Mouse (Mus musculus) frontal cortex, postnatal 36 days (tissue): Measurements from ENCODE around the gene Maml1.
"Not testable (repeated sequence)": the region's sequence is repeated elsewhere in the genome, so short reads cannot be mapped to it uniquely, and the experiment has no call there.

ENCODE experiments used
- DNase-seq, 2 experiments: peaks; one replicate each; pipeline ENCODE4 v3.0.0; 2022; ENCODE audit warnings: low spot score in 2 of 2

The Maml1 gene

DNA sequence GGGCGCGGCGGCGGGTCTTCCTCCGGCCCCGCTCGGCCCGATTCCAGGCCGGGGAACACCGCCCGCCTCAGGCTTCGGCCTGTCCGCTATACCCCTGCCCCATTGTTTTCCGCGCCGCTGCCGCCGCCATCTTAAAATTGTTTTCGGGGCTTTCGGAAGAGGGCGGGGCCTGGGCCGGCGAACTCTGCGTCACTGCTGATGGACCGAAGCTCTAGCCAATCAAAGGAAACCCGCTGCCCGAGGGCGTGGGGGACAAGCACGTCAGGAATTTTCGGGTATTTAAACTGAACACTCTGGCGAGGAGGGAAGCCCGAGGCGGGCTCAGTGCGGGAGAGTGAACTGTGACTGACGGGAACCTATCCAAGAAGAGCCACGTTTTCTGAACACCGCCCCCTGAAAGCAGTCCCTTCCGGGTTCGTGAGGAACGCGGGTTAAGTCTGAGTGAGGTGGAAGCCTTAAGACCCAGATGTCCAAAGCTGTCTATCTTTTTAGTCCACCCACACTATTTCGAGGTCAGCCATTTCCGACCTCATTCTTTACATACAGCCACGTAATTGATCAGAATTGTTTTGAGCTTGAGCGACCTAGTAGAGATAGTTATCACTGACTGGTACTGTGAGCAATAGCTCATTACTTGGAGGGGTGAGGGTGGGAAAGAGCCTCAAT is at the start of gene Maml1:
Gene Maml1, minus strand, starts transcription at position 122 of the 666 bp plus-strand sequence.
- peak; percentile 98 to 99 for DNase-seq

DNA sequence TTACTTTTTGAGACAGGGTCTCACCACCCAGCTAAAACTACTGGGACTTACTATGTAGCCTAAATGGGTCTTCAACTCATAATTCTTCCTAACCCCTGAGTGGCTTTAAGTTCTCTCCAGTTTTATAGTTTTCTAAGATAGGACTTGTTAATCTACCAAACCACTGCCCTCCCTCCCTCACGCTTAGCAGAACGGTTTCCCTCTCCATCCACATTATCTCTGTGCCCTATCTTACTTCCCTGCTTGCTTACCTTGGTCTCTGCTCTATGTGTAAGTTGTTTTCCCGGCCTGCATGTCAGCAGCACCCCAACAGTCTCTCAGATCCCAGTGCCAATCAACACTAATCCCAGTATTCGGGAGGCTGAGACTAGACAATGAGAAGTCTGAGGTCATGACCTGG is 44.8 kb upstream of the Maml1 start:
- no peak for DNase-seq

DNA sequence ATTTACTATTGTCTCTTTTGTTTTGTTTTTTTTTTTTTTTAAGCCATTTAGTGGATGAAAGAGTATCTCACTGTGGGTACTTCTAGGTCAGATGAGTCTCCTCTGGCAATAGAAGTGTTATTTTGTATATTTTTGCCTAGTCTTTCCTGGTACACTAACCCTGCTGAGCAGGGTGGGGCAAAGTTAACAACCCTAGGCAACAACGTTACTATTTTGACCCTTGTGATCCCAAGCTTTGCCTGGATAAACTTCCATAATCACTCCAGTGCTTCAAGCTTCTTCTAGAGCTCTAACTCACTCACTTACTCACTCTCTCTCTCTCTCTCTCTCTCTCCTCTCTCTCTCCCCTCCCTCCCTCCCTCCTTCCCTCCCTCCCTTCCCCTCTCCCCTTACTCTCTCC is 44.0 kb upstream of the Maml1 start:
- DNase-seq = no peak

DNA sequence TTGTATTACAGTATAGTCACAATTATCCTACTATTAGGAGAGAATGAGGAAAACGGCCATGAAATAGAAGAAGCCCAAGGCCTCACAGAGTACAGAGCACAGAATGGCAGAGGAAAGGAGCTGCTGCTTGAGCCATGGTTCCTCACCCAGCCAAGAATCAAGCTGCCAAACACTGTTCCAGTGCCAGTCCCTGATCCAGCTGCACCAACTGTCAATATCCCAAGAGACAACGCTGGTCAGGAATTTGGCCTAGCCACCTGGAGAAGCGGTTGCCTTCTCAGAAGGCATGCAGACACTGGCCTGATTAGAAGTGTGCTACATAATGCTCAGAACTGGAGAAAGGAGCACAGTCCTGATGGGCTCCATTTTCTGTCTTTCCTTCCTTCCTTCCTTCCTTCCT is 41.1 kb upstream of the Maml1 start:
- no peak for DNase-seq

GRCm38 (mm10) chr11:50329378-50329777 is 37.3 kb upstream of the Maml1 start:
- DNase-seq = no peak

DNA sequence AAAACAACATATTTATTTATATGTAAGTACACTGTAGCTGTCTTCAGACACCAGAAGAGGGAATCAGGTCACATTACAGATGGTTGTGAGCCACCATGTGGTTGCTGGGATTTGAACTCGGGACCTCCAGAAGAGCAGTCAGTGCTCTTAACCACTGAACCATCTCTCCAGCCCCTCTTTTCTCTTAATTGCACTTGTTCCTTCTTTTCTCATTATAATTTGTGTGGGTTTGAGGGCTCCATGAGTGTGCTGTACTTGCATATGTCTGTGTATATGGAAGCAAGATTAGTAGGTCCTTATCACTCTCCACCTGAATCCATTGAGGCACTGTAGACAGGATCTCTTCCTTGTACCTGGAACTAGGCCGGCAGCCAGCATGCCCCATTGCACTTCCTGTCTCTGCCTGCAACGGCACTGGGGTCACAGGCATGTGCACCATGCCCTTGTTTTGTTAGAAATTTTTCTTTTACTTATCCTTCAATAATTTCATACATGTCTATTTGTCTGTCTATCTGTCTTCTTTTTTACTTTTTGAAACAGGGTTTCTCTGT is 36.0 kb upstream of the Maml1 start:
- DNase-seq = no peak

DNA sequence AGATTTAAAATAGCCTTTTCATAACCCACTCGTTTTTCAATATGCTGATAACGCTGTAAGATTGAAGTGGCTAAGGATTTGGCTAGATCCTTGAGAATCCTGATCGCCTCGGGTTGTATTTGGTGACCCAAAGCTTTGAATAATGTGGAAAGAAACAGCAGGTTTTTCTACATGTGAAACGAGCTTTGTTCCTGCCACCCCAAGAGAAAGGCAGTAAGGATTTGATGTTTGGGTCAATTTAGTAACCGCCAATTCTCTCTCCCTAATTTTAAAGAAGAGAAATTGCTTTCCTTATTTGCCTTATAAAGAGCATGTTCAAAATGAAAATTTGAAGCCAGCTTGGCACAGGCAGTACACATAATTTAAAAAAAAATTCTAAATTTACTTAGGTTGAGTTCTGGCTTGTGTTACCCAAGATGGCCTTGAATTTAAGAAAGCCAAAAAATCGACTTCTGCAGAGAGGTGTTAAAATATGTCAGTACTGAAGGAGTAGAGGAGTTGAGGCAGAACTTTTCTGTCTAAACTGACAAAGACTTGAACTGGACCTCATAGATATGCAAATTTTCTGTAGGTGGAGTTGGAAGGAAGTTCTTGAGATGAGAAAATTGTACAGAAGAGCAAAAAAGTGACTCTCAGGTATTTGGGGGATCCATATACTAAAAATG is 34.3 kb upstream of the Maml1 start:
- DNase-seq = no peak

DNA sequence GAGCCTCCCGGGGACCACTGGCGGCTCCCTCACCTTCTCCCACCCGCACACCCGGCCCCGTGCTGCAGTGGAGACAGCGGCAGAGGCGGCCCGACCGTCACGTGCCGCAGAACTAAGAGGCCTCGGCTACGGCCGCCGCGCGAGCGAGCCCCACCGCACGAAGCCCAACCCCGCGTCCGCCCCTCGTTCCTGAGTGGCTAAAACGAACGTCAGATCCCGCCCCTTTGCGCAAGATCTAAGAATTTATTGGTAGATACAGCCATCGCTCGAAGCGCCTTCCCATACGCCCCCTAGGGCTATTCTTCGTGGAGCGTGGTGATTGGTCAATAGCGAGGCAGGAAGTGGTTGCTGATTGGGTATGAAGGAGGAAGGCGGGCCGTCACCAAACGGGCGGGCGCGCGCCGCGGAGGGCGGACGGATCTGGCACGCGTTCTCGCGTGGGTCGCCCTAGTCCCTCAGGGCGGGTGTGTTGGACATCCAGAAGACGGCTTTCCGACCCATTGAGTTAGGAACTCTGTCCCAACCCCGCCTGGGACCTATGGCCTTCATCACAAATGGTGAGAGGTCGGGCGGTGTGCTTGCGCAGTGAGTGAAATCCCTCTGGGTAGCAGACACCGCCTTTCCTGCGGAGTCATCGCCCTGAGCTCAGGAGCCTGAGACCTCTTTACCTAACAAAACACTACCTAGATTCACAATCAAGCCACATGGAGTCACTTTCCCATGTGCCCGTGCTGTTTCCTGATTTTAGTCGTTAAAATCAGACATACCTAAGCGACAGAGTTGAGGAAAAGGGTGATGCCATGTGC is 33.6 kb upstream of the Maml1 start, which contains the start of gene Canx:
Gene Canx, minus strand, starts transcription at position 178 of the 806 bp plus-strand sequence.
- DNase-seq = peak; percentile 99 to 100

GRCm38 (mm10) chr11:50324751-50325471 is 32.8 kb upstream of the Maml1 start:
- no peak for DNase-seq

- no peak for DNase-seq
Measured at GRCm38 (mm10) chr11:50323843-50324242, 31.7 kb upstream of the Maml1 start.

DNA sequence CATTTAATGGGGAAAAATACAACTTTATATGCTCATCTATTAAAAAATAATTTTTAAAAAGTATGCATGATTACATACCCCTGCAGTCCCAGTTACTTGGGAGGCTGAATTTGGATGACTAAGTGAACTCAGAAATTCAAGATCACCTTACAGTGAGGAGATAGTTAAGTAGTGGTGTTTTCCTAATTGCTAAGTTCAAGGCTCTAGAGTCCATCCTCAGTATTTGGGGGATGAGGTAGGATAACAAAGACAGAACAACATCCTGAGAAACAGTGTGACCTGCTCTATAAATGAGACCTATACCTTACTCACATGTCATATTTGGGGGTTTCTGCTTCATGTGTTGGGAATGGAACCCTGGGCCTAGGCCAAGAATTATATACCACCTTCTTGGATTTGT is 30.2 kb upstream of the Maml1 start:
- no peak for DNase-seq

DNA sequence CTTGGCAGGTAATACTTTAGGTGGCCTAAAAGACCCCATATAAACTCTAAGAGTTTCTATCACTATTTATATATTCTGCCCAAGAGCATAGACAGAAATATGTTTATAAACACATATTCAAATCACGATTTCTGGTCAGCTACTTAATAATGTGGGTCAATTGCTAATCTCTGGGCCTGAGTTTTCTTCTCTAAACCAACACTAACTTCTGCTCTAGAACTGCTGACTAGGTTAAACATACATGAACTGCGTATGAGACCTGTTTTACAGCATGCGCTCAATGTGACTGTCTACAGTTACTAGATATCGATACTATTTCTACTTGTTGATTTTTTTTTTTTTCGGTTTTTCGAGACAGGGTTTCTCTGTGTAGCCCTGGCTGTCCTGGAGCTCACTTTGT is 29.1 kb upstream of the Maml1 start:
- DNase-seq = no peak

GRCm38 (mm10) chr11:50319343-50319742 is 27.2 kb upstream of the Maml1 start:
- DNase-seq = not testable (repeated sequence)

- no peak for DNase-seq
Measured at GRCm38 (mm10) chr11:50312803-50313202, 20.7 kb upstream of the Maml1 start.

GRCm38 (mm10) chr11:50303406-50303805 is 11.3 kb upstream of the Maml1 start:
- no peak for DNase-seq

GRCm38 (mm10) chr11:50291321-50292165 is 568 bp downstream of the Maml1 start:
- peak; percentile 50 to 58 for DNase-seq

- no peak for DNase-seq
Measured at GRCm38 (mm10) chr11:50290486-50291225, 1.5 kb downstream of the Maml1 start.

DNA sequence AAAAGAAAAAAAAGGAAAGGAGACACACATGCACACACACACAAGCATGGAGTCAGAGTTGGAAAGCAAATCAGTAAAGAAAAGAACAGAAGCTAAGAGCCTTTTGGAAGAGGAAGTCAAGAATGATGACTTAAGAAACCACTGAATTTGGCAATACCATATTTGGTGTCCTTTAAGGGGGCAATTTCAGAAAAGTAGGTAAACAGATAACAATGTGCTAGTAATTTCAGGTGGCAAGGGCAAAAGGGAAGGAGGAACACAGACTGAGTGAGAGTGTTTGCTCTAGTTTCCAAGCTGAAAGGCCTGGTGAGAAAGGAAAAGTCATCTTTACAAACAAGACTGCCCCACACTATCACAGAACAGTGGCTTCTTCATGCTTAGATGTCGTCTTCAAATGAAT is 5.7 kb downstream of the Maml1 start:
- no peak for DNase-seq

- DNase-seq = no peak
Measured at GRCm38 (mm10) chr11:50285696-50286095, 6.4 kb downstream of the Maml1 start.

- no peak for DNase-seq
Measured at GRCm38 (mm10) chr11:50285263-50285662, 6.8 kb downstream of the Maml1 start.
